Mouse (Mus musculus): ENCODE data around the gene Lamtor4. TPM values are rescaled to one million over a fixed set of nuclear protein-coding genes. Genes with fewer than 3 reads are reported as not detected.

Gene Lamtor4
- polyA plus RNA-seq, 1 experiment: 168 TPM

DNA sequence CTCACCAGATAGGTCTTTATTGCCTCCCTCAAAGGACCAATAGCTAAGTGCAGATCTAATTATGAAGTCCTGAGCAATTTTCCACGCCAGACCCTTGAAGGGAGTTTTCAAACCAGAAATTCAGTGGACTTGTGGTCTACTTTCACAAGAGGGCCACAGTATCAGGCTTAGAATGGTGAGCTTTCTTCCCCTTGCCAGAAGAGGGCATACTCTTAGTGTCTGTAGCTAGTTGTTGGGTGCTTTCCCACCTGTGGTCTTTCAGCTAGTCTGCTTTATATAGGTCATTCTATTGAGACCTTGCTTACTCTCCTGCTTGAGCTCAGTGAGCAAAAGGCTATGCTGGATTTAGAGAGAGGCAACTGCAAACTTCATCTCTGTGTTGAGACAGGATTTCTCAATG, 28.3 kb downstream of the Lamtor4 start:
- TF ChIP-seq CTCF (IDR thresholded peaks at IDR 0.05; ENCODE audit: extremely low read depth, insufficient read length, insufficient replicate concordance, low read depth, low read length) (no peak), POLR2A (IDR thresholded peaks at IDR 0.05; ENCODE audit: low read depth, low read length) (no peak)
- WGBS: 67% methylated on average over 1 of the region's 1 CpGs

DNA sequence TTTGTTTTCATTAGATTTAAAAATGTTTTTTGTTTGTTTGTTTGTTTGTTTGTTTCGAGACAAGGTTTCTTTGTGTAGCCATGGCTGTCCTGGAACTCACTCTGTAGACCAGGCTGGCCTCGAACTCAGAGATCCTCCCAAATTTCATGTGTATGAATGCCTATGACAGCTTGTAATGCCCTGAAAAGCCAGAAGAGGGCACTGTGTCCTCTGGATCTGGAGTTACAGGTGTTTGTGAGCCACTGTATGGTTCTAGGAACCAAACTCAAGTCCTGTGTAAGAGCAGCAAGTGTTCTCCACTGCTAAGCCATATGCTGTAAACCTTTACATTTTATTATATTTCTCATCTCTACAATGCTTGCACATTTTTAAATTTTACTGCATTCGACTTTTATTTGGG, 32.6 kb downstream of the Lamtor4 start:
- peaks cover 2% of the 10 kb centered on the region; the same call in 1 of the 2 replicates for H3K4me1 ChIP-seq (ENCODE audit: control insufficient read depth, insufficient read depth, insufficient read length, low read length)
- WGBS: 72% methylated on average over 3 of the region's 3 CpGs

More for the DNA sequence above, 28.3 kb downstream of the Lamtor4 start:
- Histone ChIP-seq H3K27ac (ENCODE audit: insufficient read depth, low read depth, low read length) (no peak overlapping the region), H3K4me3 (ENCODE audit: low read depth, low read length) (no peak overlapping the region), H3K4me1 (ENCODE audit: control insufficient read depth, insufficient read depth, insufficient read length, low read length) (peaks cover 6% of the 10 kb centered on the region), H3K36me3 (ENCODE audit: control insufficient read depth, insufficient read depth, low read length) (no peaks in the 10 kb centered on the region), H3K27me3 (ENCODE audit: control insufficient read depth, insufficient read depth, low read length) (peaks cover 6% of the 10 kb centered on the region; the same call in 1 of the 2 replicates)

GRCm38 (mm10) chr5:138291638-138292037, 36.4 kb downstream of the Lamtor4 start:
- Histone ChIP-seq H3K27me3 (ENCODE audit: control insufficient read depth, insufficient read depth, low read length) (no peaks in the 10 kb centered on the region), H3K4me1 (ENCODE audit: control insufficient read depth, insufficient read depth, insufficient read length, low read length) (peaks cover 2% of the 10 kb centered on the region; the same call in 1 of the 2 replicates), H3K4me3 (ENCODE audit: low read depth, low read length) (no peak overlapping the region), H3K36me3 (ENCODE audit: control insufficient read depth, insufficient read depth, low read length) (no peaks in the 10 kb centered on the region), H3K27ac (ENCODE audit: insufficient read depth, low read depth, low read length) (no peak overlapping the region)
- TF ChIP-seq POLR2A (IDR thresholded peaks at IDR 0.05; ENCODE audit: low read depth, low read length) (no peak), CTCF (IDR thresholded peaks at IDR 0.05; ENCODE audit: extremely low read depth, insufficient read length, insufficient replicate concordance, low read depth, low read length) (no peak)
- whole genome bisulfite sequencing: 19% methylated on average over 1 of the region's 1 CpGs

More for the DNA sequence above, 32.6 kb downstream of the Lamtor4 start:
- H3K27ac ChIP-seq (ENCODE audit: insufficient read depth, low read depth, low read length): no peak overlapping the region
- no peak for TF ChIP-seq CTCF (IDR thresholded peaks at IDR 0.05; ENCODE audit: extremely low read depth, insufficient read length, insufficient replicate concordance, low read depth, low read length)
- TF ChIP-seq POLR2A (IDR thresholded peaks at IDR 0.05; ENCODE audit: low read depth, low read length): no peak
- no peaks in the 10 kb centered on the region for H3K27me3 ChIP-seq (ENCODE audit: control insufficient read depth, insufficient read depth, low read length)
- H3K4me3 ChIP-seq (ENCODE audit: low read depth, low read length): no peak overlapping the region
- H3K36me3 ChIP-seq (ENCODE audit: control insufficient read depth, insufficient read depth, low read length): no peaks in the 10 kb centered on the region

DNA sequence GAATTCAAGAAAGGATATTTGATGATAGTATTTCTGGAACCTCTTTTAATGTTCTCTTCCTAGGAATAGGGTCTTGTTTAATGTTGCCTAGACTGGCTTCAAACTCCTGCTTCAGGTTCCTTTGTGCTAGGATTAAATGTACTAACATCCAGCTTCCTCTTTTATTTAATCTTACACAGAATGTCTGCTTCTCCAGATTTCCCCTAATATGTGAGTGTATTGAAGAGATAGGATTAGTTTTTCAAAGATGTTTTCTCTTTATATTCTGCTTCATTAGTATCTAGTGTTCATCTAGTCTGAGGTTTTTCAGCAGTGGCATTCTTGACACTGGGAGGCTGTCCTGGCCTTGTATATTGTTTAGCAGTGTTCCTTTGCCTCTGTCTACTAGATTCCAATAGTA, 38.9 kb downstream of the Lamtor4 start:
- H3K27ac ChIP-seq (ENCODE audit: insufficient read depth, low read depth, low read length): no peak overlapping the region
- H3K36me3 ChIP-seq (ENCODE audit: control insufficient read depth, insufficient read depth, low read length): no peaks in the 10 kb centered on the region
- no peak overlapping the region for H3K4me3 ChIP-seq (ENCODE audit: low read depth, low read length)
- TF ChIP-seq CTCF (IDR thresholded peaks at IDR 0.05; ENCODE audit: extremely low read depth, insufficient read length, insufficient replicate concordance, low read depth, low read length) (no peak), POLR2A (IDR thresholded peaks at IDR 0.05; ENCODE audit: low read depth, low read length) (no peak)
- no peaks in the 10 kb centered on the region for H3K27me3 ChIP-seq (ENCODE audit: control insufficient read depth, insufficient read depth, low read length)
- H3K4me1 ChIP-seq (ENCODE audit: control insufficient read depth, insufficient read depth, insufficient read length, low read length): peaks cover 2% of the 10 kb centered on the region; the same call in 1 of the 2 replicates

DNA sequence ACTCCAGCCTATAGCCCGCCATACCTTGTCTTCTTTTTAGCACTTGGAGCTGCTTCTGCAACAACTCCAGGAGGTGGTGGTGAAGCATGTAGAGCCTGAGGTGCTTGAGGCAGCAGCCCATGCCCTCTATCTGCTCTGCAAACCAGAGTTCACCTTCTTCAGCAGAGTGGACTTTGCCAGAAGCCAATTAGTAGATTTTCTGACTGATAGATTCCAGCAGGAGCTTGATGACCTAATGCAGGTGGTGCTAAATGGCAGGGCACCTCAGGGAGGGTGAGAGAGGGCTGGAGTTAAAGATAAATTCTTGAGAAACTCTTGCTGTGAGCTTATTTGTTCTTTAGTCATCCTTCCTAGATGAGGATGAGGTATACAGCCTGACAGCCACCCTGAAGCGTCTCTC, 44.3 kb downstream of the Lamtor4 start:
- Histone ChIP-seq H3K27me3 (ENCODE audit: control insufficient read depth, insufficient read depth, low read length) (no peaks in the 10 kb centered on the region), H3K36me3 (ENCODE audit: control insufficient read depth, insufficient read depth, low read length) (no peaks in the 10 kb centered on the region), H3K27ac (ENCODE audit: insufficient read depth, low read depth, low read length) (no peak overlapping the region), H3K4me3 (ENCODE audit: low read depth, low read length) (no peak overlapping the region), H3K4me1 (ENCODE audit: control insufficient read depth, insufficient read depth, insufficient read length, low read length) (no peaks in the 10 kb centered on the region)
- 71% methylated on average over 2 of the region's 2 CpGs for WGBS
- TF ChIP-seq CTCF (IDR thresholded peaks at IDR 0.05; ENCODE audit: extremely low read depth, insufficient read length, insufficient replicate concordance, low read depth, low read length): no peak
- TF ChIP-seq POLR2A (IDR thresholded peaks at IDR 0.05; ENCODE audit: low read depth, low read length): no peak

Other genes with a start within 250 kb of the Lamtor4 start
- not detected in 2 replicates for gene Smok3a, start 234.2 kb upstream of the Lamtor4 start, polyA plus RNA-seq (2012; rRNA removed)
- not detected in 2 replicates for gene Smok3b, start 234.1 kb upstream of the Lamtor4 start, polyA plus RNA-seq (2012; rRNA removed)
- gene Smok3c, start 202.3 kb upstream of the Lamtor4 start, polyA plus RNA-seq (2012; rRNA removed): not detected in 2 replicates
- 0.63 and 1.4 TPM in 2 replicates for gene Zkscan1, start 170.4 kb upstream of the Lamtor4 start, polyA plus RNA-seq (2012; rRNA removed)
- gene Zscan21, start 138.6 kb upstream of the Lamtor4 start, polyA plus RNA-seq (2012; rRNA removed): 2.5 and 3.2 TPM in 2 replicates
- gene Zfp113, start 99.7 kb upstream of the Lamtor4 start, polyA plus RNA-seq (2012; rRNA removed): 0.28 and 0.81 TPM in 2 replicates
- gene Cops6, start 94.4 kb upstream of the Lamtor4 start, polyA plus RNA-seq (2012; rRNA removed): 32.7 and 61.2 TPM in 2 replicates
- 11.0 and 18.3 TPM in 2 replicates for gene Ap4m1, start 83.5 kb upstream of the Lamtor4 start, polyA plus RNA-seq (2012; rRNA removed)
- 10.8 and 25.2 TPM in 2 replicates for gene Mcm7, start 83.1 kb upstream of the Lamtor4 start, polyA plus RNA-seq (2012; rRNA removed)
- gene Taf6, start 68.0 kb upstream of the Lamtor4 start, polyA plus RNA-seq (2012; rRNA removed): 25.5 and 46.4 TPM in 2 replicates
- gene Cnpy4, start 68.0 kb upstream of the Lamtor4 start, polyA plus RNA-seq (2012; rRNA removed): 0.39 and 1.5 TPM in 2 replicates
- 2.4 and 3.0 TPM in 2 replicates for gene Mblac1, start 61.2 kb upstream of the Lamtor4 start, polyA plus RNA-seq (2012; rRNA removed)
- 0.61 and 0.70 TPM in 2 replicates for gene Nxpe5, start 29.6 kb upstream of the Lamtor4 start, polyA plus RNA-seq (2012; rRNA removed)
- gene BC037034, start 8.6 kb downstream of the Lamtor4 start, polyA plus RNA-seq (2012; rRNA removed): 34.7 and 56.7 TPM in 2 replicates
- gene Gal3st4, start 17.4 kb downstream of the Lamtor4 start, polyA plus RNA-seq (2012; rRNA removed): 0.15 and 0.28 TPM in 2 replicates
- not detected in 2 replicates for gene Gm43720, start 24.5 kb downstream of the Lamtor4 start, polyA plus RNA-seq (2012; rRNA removed)
- gene Gpc2, start 24.5 kb downstream of the Lamtor4 start, polyA plus RNA-seq (2012; rRNA removed): 1.1 and 1.4 TPM in 2 replicates
- gene Stag3, start 24.8 kb downstream of the Lamtor4 start, polyA plus RNA-seq (2012; rRNA removed): 0.33 and 0.46 TPM in 2 replicates
- gene Pvrig, start 86.5 kb downstream of the Lamtor4 start, polyA plus RNA-seq (2012; rRNA removed): 1.2 and 1.4 TPM in 2 replicates
- 1.2 and 1.8 TPM in 2 replicates for gene Zfp157, start 186.0 kb downstream of the Lamtor4 start, polyA plus RNA-seq (2012; rRNA removed)